Mouse (Mus musculus) frontal cortex, postnatal 14 days (tissue): Measurements from ENCODE around the gene 4930447C04Rik.

ENCODE experiments used
- DNase-seq, 2 experiments: peaks; one replicate each; pipeline ENCODE4 v3.0.0; 2022; ENCODE audit warnings: low spot score in 2 of 2

4930447C04Rik gene

DNA sequence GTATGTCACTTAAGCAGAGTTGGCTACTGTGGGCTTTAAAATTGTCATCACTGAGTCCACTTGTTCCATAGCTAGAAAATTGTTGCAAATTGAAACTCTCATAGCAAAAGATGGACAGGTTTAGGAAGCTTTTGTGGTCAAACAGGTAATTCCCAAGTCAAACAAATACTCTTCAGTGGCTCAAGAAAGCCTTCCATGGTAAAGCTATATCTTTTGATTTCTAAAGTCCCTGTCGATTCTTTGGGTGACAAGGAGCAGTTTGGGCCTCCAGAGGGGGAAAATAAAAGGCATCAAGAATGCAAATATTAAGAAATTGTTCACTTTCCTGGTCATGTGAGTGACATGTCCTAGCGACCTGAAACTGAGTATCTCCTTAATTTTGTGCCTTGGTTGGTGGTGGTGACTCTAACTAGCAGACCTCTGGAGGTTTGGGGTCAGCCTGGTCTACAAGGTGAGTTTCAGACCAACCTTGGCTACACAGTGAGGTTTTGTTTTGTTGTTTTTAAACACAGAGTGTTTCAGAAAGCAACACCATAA, 3.1 kb upstream of the 4930447C04Rik start:
- DNase-seq, result no peak

DNA sequence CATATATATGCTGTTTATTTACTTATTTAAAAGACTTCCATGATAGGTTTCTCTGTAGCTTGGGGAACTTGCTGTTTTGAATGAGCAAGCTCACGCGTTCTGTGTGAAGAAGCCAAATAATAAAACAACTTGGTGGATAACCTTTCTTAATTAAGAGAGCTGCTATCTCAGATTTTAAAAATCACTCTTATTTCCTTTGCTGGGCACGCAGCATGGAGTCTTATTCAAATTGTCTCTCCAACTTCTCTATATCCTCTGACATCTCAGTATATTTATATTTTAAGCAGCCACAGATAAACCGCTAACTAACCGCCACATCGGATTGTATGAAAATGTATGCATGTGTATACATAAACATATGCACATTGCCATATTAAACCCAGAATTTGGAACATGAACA, 1.6 kb upstream of the 4930447C04Rik start:
- DNase-seq, result no peak

- DNase-seq, result no peak
These were observed 951 bp upstream of the 4930447C04Rik start for GRCm38 (mm10) chr12:72941398-72942051.

DNA sequence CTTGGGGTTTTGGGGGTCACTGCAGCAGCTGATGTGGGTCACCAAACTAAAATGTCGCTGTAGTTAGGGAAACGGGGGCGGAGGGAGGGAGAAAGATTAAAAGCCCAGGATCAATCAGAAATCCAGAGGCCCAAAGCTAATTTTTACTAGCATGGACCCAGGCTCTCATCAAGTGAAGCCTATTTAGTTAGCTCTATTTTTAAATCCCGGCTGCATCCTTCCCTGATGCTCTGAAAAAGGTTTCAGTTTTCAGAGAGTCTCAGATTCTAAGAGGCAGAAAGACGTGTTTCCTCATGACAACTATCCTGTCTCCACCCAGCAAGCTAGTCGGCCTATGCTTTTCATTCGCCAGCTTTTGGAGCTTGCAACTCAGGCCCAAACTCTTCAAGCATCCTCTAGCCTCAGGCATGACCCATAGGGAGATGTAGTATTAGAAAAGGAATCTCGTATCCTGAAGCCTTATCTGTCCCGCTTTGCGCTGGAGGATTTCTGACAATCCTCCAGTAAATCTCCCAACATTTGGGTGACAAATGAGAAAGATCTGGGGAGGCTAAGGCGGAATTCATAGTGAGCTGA, 336 bp upstream of the 4930447C04Rik start:
- no peak for DNase-seq

GRCm38 (mm10) chr12:72939616-72940015, 958 bp downstream of the 4930447C04Rik start, which contains the start of gene Six6:
Gene Six6 (plus strand): TSS chr12:72939892.
- no peak for DNase-seq

- DNase-seq, result no peak
These were observed 1.7 kb downstream of the 4930447C04Rik start for GRCm38 (mm10) chr12:72938600-72939490.

GRCm38 (mm10) chr12:72938176-72938575, 2.4 kb downstream of the 4930447C04Rik start:
- DNase-seq, result no peak

- DNase-seq, result no peak
These were observed 2.9 kb downstream of the 4930447C04Rik start for GRCm38 (mm10) chr12:72937537-72938120.

DNA sequence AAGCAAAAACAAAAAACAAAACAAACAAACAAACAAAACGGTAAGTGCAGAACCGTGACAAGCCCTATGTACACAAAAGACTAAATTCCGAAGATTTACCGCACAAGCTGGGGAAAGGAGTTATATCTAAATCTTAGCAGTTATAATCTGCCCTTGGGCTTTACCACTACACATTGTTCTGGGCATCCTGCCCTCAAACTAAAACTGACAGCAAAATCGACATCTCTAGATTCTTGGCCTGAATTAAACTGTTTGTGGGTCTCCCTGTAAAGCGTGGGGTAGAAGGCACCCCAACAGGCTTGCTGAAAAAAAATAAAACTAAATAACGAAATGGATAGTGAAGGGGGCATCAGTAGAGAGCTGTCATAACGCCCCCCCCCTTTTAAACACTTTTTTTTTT, 3.8 kb downstream of the 4930447C04Rik start:
- DNase-seq, result no peak

DNA sequence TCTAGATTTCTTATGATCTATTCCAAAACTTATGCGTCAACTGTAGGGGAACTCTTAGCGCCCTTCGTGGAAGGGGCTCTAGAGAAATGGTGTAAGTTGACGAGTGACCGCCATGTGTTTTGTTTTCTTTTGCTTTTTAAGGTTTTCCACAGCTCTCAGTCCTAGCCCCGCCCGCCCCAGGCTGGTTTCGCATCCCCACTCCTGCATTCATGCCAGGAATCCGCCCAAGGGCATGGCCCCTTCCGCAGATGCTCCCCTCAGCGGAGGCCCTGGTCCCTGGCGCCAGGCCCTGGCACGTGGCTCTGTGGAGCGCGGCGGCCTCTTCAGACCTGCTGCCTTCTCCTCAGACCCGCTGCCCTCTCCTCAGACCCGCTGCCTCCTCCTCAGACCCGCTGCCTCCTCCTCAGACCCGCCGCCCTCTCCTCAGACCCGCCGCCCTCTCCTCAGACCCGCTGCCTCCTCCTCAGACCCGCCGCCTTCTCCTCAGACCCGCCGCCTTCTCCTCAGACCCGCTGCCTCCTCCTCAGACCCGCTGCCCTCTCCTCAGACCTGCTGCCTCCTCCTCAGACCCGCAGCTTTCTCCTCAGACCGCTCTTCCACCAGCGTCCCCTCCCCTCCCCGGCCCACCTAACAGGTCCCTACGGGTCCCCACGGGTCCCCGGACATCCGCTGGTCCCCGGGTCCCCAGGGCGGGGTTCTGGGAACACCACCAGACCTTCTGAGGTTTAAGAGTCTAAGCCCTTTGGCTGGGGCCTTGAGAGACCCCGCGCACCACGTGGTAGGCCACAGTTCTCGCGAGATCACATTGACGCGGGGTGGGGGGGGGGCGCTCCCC, 23.2 kb downstream of the 4930447C04Rik start:
- DNase-seq, result no peak

- no peak for DNase-seq
These were observed 86.1 kb downstream of the 4930447C04Rik start for GRCm38 (mm10) chr12:72854377-72855032.

GRCm38 (mm10) chr12:72853406-72854076, 87.0 kb downstream of the 4930447C04Rik start:
- no peak for DNase-seq

DNA sequence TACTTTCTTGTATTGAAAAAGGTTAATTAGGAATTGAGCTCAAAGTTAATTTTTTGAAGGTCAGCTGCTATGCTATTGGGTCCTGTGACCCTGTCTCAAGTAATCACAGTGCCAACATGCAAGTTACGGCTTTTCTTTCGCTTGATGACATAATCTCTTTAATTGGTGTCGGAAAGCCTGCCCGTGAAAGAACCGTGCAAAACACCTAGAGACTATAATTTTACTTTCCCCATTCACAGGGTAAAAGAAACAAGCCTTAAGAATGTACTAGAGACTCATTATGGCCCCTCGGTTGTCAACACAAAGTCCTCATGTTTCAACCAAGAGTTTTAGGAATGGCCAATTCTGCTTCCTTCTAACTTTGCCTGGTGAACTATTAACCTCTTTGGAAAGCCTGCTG, 88.3 kb downstream of the 4930447C04Rik start:
- DNase-seq, result no peak

DNA sequence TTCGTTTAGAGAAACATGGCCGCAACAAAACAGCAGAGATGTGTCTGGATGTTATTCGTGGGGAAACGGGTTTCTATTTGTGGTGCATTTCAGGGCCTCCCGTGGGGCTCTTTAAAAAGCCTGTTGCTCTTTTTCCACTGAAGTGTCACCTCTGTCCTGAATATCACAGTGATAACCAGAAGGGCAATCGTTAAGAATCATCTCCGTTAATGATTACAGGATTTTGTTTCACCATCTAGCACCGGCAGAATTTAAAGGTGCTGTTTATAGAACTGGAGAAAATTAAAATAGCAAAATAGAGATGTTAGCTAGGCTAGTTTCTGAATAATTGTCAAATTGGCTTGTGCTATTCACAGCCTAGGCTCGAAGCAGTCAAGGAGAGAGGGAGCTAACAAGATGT, 90.4 kb downstream of the 4930447C04Rik start:
- no peak for DNase-seq

GRCm38 (mm10) chr12:72847725-72848124, 92.8 kb downstream of the 4930447C04Rik start:
- peak in 1 of 2 experiments; percentile 34 for DNase-seq

DNA sequence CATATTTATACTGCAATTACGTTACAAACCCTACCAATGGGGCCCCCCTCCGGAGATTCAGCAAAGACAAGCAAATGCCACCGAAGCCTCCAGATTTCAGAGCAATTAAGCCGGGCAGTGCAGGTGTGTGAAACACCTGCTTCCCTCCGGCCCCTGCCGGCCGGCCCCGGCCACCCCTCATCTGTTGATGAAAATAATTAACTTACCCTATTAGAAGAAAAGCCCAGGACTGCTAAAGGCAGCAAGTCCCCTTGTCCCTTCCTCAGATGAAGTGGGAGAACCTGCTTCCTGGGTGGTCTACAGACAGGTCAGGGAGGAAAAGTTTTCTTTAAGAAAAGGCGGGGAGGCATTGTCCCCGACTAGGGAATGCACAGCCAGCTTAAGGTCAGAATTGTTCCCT, 94.6 kb downstream of the 4930447C04Rik start:
- no peak for DNase-seq

DNA sequence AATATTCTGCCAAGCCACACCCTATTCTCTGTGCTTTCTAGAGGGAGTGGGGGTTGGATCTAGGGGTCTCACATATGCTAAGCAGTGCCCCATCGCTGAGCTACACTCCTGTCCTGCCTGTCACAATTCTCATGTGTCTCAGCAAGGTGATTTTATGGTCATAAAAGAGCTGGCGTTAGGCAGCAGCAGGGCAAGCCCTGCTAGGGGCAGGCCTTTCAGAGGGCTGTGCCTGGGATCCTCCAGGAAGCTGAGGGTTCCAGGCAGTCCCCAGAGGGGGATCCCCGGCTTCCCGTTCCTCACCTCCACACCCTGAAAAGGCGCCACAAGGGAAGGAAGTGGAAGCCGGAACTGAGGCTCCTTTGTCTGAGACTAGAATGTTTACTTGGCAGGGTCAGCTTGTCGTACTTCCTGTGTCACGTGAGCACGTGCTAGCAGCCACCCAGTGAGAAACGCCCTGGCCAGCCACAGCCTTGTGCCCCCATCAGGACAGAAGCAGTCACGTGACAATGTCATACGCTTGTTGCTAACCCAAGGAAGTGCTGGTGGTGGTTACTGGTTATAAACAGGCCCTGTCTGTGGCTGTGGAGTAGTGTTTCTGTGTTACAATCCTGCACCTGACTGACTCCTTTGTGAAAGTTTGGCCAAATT, 96.5 kb downstream of the 4930447C04Rik start:
- DNase-seq, result no peak

DNA sequence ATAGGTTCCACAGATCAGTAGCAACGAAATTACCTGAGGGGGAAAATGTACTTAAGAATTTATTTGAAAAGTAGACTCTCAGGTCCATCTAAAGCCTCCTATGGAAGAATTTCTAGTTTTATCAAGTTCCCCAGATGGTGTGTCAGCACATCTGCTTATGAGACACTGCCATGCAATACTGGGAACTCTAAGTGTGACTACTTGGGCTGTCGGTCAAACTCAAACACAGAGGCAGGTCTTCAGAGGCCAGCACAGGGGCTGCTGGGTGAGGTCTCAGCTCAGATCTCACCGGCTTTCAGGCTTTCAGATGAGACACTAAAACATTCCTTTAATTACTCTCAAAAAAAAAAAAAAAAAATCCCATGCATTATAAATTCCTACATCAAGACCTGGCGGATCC, 97.0 kb downstream of the 4930447C04Rik start:
- DNase-seq, result no peak

- no peak for DNase-seq
These were observed 97.4 kb downstream of the 4930447C04Rik start for GRCm38 (mm10) chr12:72843135-72843534.
